Mouse (Mus musculus) neural tube, embryonic 13.5 days (tissue): ENCODE measurements around the gene Ocm. TPM values are rescaled to one million over a fixed set of nuclear protein-coding genes. Genes with fewer than 3 reads are reported as not detected.

Experiments used
- ATAC-seq: fragments of 200-750 bp; cut with Nextera tagmentation; 2 replicates; pipeline ENCODE4 v1.8.0; 2017; ENCODE audit warnings: low read depth, mild to moderate bottlenecking, moderate TSS enrichment, moderate library complexity
- H3K27ac ChIP-seq: fragments of 300-500 bp; sonication (generic); replicated peaks from 2 replicates; pipeline ENCODE4 v1.5.1; 2015; ENCODE audit warnings: moderate library complexity, mild to moderate bottlenecking, inconsistent platforms
- H3K27me3 ChIP-seq: fragments of 300-500 bp; sonication (generic); 2 replicates; pipeline ENCODE4 v1.6.1; 2015; ENCODE audit warnings: mild to moderate bottlenecking, inconsistent platforms
- H3K36me3 ChIP-seq: fragments of 300-500 bp; sonication (generic); 2 replicates; pipeline ENCODE4 v1.6.1; 2015; ENCODE audit warnings: mild to moderate bottlenecking, inconsistent platforms
- H3K4me1 ChIP-seq: fragments of 300-500 bp; sonication (generic); replicated peaks from 2 replicates; pipeline ENCODE4 v1.6.1; 2015; ENCODE audit warnings: inconsistent platforms
- H3K4me2 ChIP-seq: fragments of 300-500 bp; sonication (generic); 2 replicates; pipeline ENCODE4 v1.6.1; 2015; ENCODE audit warnings: inconsistent platforms, mild to moderate bottlenecking, moderate library complexity
- H3K4me3 ChIP-seq: fragments of 300-500 bp; sonication (generic); 2 replicates; pipeline ENCODE4 v1.5.1; 2015; ENCODE audit warnings: mild to moderate bottlenecking, inconsistent platforms
- H3K9ac ChIP-seq: fragments of 300-500 bp; sonication (generic); 2 replicates; pipeline ENCODE4 v1.6.1; 2015; ENCODE audit warnings: moderate library complexity, mild to moderate bottlenecking, inconsistent platforms
- H3K9me3 ChIP-seq: fragments of 300-500 bp; sonication (generic); 2 replicates; pipeline ENCODE4 v1.6.1; 2016; ENCODE audit warnings: inconsistent platforms
- WGBS: fragments of 180-500 bp; shearing (Covaris S2); methylation state at CpG from one replicate; pipeline ENCODE4 v1.1.7; 2015; 5-methylcytosine and 5-hydroxymethylcytosine counted together
- polyA plus RNA-seq: library from polyadenylated mRNA; unstranded; fragments of >200 nt; fragmentation: Nextera tagmentation; extraction: Ambion mirVana; gene quantifications from 2 replicates; pipeline ENCODE4 v1.2.1, GENCODE M21; 2015

The Ocm gene
- polyA plus RNA-seq = not detected in 2 replicates

DNA sequence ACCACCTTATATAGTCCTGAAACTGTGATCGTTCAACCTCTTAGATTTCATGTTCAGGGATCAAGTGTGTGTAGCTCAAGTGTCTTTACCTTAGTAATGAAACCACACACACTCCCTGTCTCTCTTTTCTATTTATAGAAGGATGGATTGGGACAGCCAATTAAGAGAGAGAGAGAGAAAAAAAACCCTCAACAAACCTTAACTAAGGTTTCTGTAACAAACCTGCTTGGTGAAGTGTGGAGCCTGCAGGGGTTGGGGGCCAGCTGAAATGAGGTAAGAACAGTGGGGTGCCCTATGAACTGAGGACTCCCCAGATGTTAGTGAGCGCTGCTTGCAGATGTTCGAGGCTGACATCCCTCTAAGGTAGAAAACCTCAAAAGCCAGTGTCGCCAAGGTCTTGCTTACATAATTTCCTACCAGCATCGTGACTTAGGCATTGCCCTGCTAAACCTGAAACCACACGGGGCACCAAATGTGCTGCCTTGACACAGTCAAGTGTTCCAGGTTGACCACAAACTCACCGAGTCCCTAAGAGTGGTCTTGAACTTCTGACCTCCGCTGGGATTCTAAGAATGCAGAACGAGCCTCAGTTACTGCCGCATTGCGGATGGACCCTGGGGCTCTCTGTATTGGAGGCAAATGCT is at the start of gene Ocm:
Gene Ocm (minus strand): TSS at position 51 of the 644 bp plus-strand sequence.
- H3K9me3 ChIP-seq = no peaks in the 10 kb centered on the region
- ATAC-seq = no peak
- 73% methylated on average over 11 of the region's 11 CpGs for WGBS
- no peak within 1 kb of the TSS for H3K9ac ChIP-seq
- H3K4me3 ChIP-seq = no peak within 1 kb of the TSS
- H3K4me2 ChIP-seq = no peak within 1 kb of the TSS
- no peaks in the 10 kb centered on the region for H3K27me3 ChIP-seq
- no peaks in the 10 kb centered on the region for H3K4me1 ChIP-seq
- no peak within 1 kb of the TSS for H3K27ac ChIP-seq
- H3K36me3 ChIP-seq = no peaks in the 10 kb centered on the region

DNA sequence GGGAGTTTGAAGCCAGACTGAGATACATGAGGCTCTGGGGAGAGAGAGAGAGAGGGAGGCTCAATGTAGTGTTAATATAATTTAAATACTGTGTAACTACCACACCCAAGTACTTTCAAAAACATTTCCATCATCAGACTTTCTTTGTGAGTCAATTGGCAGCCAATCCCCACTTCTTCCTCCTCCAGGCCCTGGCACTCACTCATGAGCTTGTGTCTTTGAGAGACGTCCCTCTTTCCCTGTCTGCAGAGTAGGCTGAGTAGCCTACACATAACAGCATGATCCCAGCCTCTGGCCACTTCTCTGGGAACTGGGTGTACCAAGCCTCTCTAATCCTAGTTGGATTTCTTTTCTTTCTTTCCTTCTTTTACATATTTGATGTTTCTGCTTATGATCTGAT is 44.8 kb upstream of the Ocm start:
- Histone ChIP-seq H3K9me3 (no peaks in the 10 kb centered on the region), H3K9ac (no peak overlapping the region), H3K4me2 (no peak overlapping the region), H3K36me3 (no peaks in the 10 kb centered on the region), H3K4me3 (no peak overlapping the region), H3K4me1 (no peaks in the 10 kb centered on the region), H3K27ac (no peak overlapping the region), H3K27me3 (no peaks in the 10 kb centered on the region)
- WGBS = 50% methylated on average over 1 of the region's 1 CpGs
- ATAC-seq = no peak

DNA sequence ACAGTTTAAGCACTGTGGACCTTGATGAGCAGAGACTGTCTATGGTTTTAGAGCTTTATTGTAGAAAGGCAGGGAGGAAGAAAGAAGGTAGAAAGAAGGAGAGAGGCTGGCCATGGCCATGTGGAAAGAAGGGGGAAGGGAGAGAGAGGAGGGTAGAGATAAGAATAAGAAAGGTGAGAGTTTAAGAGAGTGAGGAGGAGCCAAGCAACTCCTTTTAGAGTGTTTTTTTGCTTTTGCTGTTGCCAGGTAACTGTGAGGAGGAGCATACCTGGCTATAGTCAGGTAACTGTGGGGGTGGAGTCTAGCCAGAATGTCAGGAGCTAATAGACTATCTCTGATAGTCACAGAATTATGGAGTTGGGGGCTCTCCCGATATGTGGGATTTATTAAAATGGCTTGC is 43.6 kb upstream of the Ocm start:
- Histone ChIP-seq H3K4me3 (no peak overlapping the region), H3K9me3 (no peaks in the 10 kb centered on the region), H3K27me3 (no peaks in the 10 kb centered on the region), H3K36me3 (no peaks in the 10 kb centered on the region), H3K4me2 (no peak overlapping the region), H3K9ac (no peak overlapping the region), H3K4me1 (no peaks in the 10 kb centered on the region), H3K27ac (no peak overlapping the region)
- 85% methylated on average over 1 of the region's 1 CpGs for WGBS
- no peak for ATAC-seq

DNA sequence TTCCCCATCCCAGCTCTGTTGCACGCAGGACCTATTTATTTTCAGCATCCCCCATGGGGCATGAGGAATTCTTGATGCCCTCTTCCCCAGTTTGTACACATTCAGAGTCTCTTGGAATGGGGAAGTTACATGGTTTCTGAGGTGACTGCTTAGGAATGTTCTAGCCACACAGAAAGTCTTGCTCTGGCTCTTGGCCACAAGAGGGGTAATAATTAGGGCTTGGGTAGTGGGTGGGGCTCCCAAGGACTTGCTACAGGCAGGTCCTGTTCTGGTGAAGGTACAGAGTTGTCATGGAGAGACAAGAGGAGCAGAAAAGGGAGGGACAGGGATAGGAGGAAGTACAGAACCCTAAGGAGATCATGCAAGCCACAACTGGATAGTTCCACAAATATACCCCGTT is 39.6 kb upstream of the Ocm start:
- WGBS = 90% methylated on average over 2 of the region's 2 CpGs
- no peak overlapping the region for H3K4me2 ChIP-seq
- no peaks in the 10 kb centered on the region for H3K4me1 ChIP-seq
- no peaks in the 10 kb centered on the region for H3K36me3 ChIP-seq
- no peaks in the 10 kb centered on the region for H3K9me3 ChIP-seq
- H3K27ac ChIP-seq = no peak overlapping the region
- H3K4me3 ChIP-seq = no peak overlapping the region
- H3K9ac ChIP-seq = no peak overlapping the region
- no peak for ATAC-seq
- H3K27me3 ChIP-seq = no peaks in the 10 kb centered on the region

DNA sequence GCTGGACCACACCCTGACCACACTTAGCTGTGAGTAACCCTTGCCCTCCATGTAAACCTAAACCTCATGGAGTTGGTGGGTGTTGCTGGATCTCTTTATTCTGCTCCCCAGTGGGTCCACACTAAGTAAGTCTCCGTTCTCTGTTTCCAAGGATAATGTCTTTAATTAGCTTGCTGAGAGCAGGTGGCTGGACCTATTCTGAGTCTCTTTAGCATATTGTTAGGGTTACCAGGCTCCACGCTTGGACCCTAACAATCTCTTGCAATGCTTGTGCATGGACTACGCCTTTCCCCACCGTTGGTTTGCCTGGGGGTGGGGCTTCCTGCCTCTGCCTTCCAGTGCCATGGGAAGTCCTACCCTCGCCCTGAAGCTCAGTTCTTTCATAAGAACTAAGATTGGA is 37.6 kb upstream of the Ocm start:
- no peak overlapping the region for H3K4me3 ChIP-seq
- 68% methylated on average over 5 of the region's 5 CpGs for WGBS
- ATAC-seq = no peak
- H3K4me2 ChIP-seq = no peak overlapping the region
- no peak overlapping the region for H3K27ac ChIP-seq
- H3K27me3 ChIP-seq = no peaks in the 10 kb centered on the region
- H3K9ac ChIP-seq = no peak overlapping the region
- no peaks in the 10 kb centered on the region for H3K4me1 ChIP-seq
- no peaks in the 10 kb centered on the region for H3K9me3 ChIP-seq
- H3K36me3 ChIP-seq = no peaks in the 10 kb centered on the region

DNA sequence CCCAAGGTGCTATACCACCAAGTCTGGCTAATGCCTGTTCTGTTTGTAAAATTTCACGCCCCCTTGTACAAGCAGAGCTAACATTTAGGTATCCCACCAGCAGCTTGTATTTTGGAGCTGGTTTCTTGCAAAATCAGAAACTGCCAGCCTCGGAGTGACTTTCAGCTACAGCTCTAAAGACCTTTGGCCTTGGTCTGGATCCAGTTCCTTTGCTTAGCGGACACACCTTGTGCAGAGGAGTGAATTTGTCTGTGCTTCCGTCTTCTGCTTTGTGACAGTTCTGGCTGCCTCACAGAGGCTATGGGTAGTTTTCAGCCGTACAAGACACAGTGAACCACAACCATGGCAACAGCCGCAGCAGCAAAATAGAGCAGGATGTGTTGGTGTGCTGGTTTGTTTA is 27.9 kb upstream of the Ocm start:
- no peak overlapping the region for H3K4me3 ChIP-seq
- 87% methylated on average over 6 of the region's 6 CpGs for WGBS

DNA sequence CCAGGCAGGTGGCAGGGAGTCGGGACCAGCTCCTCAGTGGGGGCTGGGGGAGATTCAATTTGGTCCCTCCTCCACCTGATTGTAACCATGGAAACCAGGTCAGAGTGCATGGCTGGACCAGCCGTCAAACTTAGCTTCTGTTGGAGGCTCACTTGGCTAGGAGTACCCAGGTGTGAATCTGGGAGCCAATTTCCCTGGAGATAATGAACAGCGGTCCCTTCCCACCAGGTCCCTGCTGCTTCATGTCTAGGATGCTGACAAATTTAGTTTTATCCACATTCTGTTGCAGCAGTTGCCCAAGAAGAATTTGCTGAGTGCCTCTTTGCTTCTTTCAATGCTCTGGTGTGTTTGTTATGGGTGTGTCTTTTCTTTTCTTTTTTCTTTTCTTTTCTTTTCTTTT is 27.0 kb upstream of the Ocm start:
- no peak for ATAC-seq
- Histone ChIP-seq H3K36me3 (no peaks in the 10 kb centered on the region), H3K9ac (no peak overlapping the region), H3K4me2 (no peak overlapping the region), H3K9me3 (no peaks in the 10 kb centered on the region), H3K4me1 (peaks cover 7% of the 10 kb centered on the region; the same call in 1 of the 2 replicates), H3K4me3 (no peak overlapping the region), H3K27me3 (no peaks in the 10 kb centered on the region), H3K27ac (no peak overlapping the region)
- WGBS = 33% methylated on average over 3 of the region's 3 CpGs

More for the DNA sequence above, 27.9 kb upstream of the Ocm start:
- Histone ChIP-seq H3K27ac (no peak overlapping the region), H3K36me3 (no peaks in the 10 kb centered on the region), H3K9ac (no peak overlapping the region), H3K9me3 (no peaks in the 10 kb centered on the region), H3K27me3 (no peaks in the 10 kb centered on the region), H3K4me2 (no peak overlapping the region), H3K4me1 (peaks cover 7% of the 10 kb centered on the region; the same call in 1 of the 2 replicates)
- ATAC-seq = no peak

DNA sequence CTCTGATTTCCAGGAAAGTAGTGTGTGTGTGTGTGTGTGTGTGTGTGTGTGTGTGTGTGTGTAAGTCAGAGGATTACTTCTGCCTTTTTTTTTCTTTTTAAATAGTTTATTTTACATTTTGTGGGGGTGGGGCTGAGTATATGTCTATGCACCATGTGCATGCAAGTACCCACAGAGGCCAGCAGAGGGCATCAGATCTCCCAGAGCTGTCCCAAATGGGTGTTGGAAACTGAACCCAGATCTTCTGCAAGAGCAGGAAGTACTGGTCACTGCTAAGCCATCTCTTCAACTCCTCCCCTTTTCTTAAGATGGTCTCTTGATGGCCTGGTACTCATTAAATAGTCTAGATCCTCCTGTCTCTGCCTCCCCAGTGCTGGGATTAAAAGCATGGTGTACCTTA is 24.8 kb upstream of the Ocm start:
- H3K4me1 ChIP-seq = no peaks in the 10 kb centered on the region
- no peak overlapping the region for H3K9ac ChIP-seq
- H3K27ac ChIP-seq = no peak overlapping the region
- no peaks in the 10 kb centered on the region for H3K9me3 ChIP-seq
- no peak overlapping the region for H3K4me2 ChIP-seq
- no peaks in the 10 kb centered on the region for H3K27me3 ChIP-seq
- no peak for ATAC-seq
- H3K4me3 ChIP-seq = no peak overlapping the region
- H3K36me3 ChIP-seq = no peaks in the 10 kb centered on the region

DNA sequence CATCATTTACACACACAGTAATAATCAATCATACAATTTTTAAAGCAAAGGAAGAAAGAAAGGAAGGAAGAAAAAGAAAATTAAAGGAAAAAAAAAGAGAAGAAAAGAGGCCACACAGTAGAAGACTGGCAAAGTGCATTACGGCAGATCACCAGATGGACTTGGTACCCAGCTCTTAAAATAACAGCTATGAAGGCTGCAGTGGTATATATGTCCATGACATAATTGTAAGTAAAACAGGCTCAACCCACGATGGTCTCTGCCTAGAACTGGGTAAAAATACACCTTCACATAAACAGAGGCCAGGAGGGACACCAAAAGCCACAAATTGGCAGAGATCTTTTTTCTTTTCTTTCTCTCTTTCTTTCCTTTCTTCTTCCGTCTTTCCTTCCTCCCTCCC is 23.4 kb upstream of the Ocm start:
- 64% methylated on average over 3 of the region's 3 CpGs for WGBS
- Histone ChIP-seq H3K4me2 (no peak overlapping the region), H3K9me3 (no peaks in the 10 kb centered on the region), H3K27me3 (no peaks in the 10 kb centered on the region), H3K9ac (no peak overlapping the region), H3K27ac (no peak overlapping the region), H3K4me3 (no peak overlapping the region), H3K4me1 (no peaks in the 10 kb centered on the region), H3K36me3 (no peaks in the 10 kb centered on the region)
- no peak for ATAC-seq

DNA sequence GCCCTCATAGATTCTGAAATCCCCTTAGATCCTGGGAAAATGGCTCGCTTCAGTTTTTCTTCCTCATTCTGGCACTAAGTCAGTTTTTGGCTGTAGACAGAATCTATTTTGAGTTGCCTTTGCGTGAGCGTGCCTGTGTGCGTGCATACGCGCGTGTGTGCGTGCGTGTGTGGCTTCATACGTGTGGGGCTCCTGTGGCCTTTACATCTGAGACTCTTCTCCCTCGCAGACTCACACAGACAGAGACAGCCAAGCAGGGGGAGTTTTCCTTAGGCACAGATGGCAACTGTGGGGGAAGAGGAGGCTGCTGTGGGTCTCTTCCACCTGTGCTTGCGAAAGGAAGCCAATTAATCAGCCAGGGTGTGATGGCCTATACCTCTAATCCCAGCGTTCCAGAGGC is 20.9 kb upstream of the Ocm start:
- 0 out of 2 replicates have a peak overlapping the region, but pooled peaks have one; percentile 28 for H3K27ac ChIP-seq
- H3K4me1 ChIP-seq = no peaks in the 10 kb centered on the region
- H3K4me2 ChIP-seq = no peak overlapping the region
- H3K36me3 ChIP-seq = no peaks in the 10 kb centered on the region
- no peaks in the 10 kb centered on the region for H3K27me3 ChIP-seq
- H3K9me3 ChIP-seq = no peaks in the 10 kb centered on the region
- H3K9ac ChIP-seq = no peak overlapping the region
- no peak overlapping the region for H3K4me3 ChIP-seq
- no peak for ATAC-seq
- WGBS = 66% methylated on average over 13 of the region's 13 CpGs

DNA sequence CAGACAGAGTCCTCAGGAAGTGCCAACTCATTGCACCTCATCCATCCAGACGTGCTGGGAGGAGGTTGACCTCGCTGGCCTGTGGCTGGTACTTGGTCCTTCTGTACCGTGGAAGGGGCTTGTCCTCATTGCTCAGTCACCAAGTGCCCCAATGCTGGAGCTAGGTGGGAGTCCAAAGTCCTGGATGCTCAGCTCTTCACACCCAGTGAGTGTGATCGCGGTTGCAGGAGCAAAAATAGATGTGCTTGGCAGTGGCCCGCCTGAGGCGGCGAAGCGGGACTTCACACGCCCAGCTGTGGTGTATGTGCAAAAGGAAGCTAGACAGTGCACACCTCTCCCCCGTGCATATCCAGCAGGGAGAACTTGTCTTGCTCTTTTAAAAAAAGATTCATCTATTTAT is 16.7 kb upstream of the Ocm start:
- H3K27ac ChIP-seq = no peak overlapping the region
- H3K4me3 ChIP-seq = no peak overlapping the region
- H3K36me3 ChIP-seq = no peaks in the 10 kb centered on the region
- H3K4me1 ChIP-seq = no peaks in the 10 kb centered on the region
- ATAC-seq = no peak
- H3K4me2 ChIP-seq = no peak overlapping the region
- no peaks in the 10 kb centered on the region for H3K27me3 ChIP-seq
- no peak overlapping the region for H3K9ac ChIP-seq
- no peaks in the 10 kb centered on the region for H3K9me3 ChIP-seq
- WGBS = 91% methylated on average over 11 of the region's 11 CpGs

DNA sequence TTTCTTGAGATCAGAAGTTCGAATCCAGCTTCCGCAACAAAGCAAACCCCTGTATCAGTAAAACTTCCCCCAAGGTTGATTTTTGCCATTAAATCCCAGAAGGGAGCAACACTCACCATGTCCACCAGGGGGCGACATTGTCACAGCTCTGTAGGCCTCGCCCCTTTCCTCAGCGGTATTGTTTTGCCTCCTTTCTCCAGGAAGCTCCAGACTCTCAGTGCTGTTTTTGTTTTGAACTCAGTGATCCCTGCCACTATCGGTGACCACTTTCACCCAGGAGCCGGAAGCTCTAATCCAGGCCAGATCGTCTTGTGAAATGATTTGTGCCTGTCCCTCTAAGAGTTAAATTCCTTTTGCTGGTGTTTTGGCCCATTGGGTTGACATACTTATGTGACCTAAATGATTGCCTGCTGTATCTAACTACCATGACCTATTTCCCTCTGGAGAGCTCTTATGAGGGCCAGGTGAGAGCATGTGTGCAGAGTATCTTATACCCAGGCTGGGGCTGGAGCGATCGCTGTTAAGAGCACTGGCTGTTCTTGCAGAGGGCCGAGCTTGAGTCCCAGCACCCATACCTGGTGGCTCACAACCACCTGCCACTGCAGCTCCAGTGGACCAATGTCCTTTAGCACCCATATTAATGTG is 14.4 kb upstream of the Ocm start:
- Histone ChIP-seq H3K36me3 (no peaks in the 10 kb centered on the region), H3K4me3 (no peak overlapping the region), H3K9ac (no peak overlapping the region), H3K27ac (no peak overlapping the region), H3K4me1 (no peaks in the 10 kb centered on the region), H3K9me3 (no peaks in the 10 kb centered on the region), H3K4me2 (no peak overlapping the region), H3K27me3 (no peaks in the 10 kb centered on the region)
- 45% methylated on average over 11 of the region's 11 CpGs for WGBS
- peak; percentile 56; the same call in 1 of the 2 replicates for ATAC-seq

DNA sequence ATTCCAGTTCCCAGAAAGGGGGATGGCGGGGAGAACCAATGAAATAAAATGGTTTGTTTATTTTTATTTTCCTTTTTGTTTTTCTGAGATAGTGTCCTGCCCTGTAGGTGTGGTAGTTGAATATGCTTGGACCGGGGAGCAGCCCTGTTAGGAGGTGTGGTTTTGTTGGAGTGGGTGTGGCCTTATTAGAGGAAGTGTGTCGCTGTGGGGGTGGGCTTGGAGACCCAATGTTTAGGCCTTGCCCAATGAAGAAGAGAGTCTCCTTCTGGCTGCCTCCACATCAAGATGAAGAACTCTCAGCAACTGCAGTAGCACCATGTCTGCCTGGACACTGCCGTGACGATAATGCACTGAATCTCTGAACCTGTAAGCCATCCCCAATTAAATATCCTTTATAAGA is 13.4 kb upstream of the Ocm start:
- Histone ChIP-seq H3K4me2 (no peak overlapping the region), H3K36me3 (no peaks in the 10 kb centered on the region), H3K27ac (no peak overlapping the region), H3K4me1 (no peaks in the 10 kb centered on the region), H3K9me3 (no peaks in the 10 kb centered on the region), H3K9ac (no peak overlapping the region), H3K27me3 (no peaks in the 10 kb centered on the region), H3K4me3 (no peak overlapping the region)
- no peak for ATAC-seq
- WGBS = 91% methylated on average over 5 of the region's 5 CpGs
